Mouse (Mus musculus) cerebellum, adult (tissue): ENCODE measurements around the gene Carns1.

Source experiments
- ATAC-seq: cut with Nextera tagmentation; 2 replicates; pipeline ENCODE4 v1.9.2; 2017; ENCODE audit warnings: mild to moderate bottlenecking, moderate library complexity, mixed read lengths; ENCODE audit not compliant: insufficient number of reproducible peaks, low FRiP score, low TSS enrichment

The Carns1 gene

DNA sequence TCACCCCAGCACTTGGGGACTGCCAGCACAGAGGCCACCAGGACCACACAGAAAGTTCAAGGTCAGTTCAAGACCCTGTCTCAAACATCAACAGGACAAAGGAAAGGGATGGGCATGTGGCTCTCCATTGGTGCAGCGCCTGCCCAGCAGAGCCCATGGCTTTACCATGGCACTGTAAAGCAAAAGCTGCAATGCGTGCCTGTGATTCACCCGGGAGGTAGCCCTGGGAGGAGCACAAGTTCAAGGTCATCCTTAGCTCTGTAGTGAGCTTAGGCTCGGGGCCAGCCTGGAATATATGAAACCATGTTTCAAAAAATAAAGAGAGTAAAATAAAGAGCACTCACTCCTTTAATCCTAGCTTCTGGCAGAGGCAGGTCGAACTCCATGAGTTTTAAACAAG is 23.4 kb downstream of the Carns1 start:
- ATAC-seq, result no peak

- ATAC-seq, result no peak
These were observed 23.8 kb downstream of the Carns1 start for GRCm38 (mm10) chr19:4151488-4151860.

DNA sequence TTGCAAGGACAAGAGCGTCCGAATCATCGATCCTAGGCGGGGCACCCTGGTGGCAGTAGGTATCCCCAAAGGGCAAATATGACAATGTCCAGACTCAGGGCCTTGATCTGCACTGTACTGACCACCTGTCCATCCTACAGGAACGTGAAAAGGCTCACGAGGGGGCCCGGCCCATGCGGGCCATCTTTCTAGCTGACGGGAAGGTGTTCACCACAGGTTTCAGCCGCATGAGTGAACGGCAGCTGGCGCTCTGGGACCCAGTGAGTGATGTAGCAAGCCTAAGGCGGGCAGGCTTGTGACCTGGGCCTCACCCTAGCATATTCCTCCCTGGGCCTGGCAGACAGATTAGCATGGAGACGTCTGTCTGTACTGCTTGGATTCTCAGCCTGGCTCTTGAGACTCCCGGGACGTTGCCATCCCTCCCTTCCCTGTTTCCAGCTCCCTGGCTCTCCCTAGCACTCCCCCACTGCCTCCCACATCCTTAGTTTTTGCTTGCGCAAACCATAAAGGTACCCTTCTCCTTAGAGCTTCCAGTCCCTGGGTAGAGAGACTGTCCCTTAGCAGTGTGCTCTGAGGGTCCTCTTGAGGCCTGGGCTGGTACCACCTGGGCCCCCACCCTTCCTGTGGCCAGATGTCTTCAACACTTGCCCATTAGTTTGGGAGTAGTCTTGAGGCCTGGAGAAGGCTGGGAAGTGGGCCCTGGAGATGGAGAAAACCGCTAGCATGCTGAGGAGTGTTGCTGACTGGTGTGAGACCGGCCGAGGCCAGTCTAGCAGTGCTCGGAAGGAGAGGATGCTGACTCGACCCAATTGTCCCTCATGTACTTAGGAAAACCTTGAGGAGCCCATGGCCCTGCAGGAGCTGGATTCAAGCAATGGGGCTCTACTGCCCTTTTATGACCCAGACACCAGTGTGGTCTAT is 24.5 kb downstream of the Carns1 start:
- no peak for ATAC-seq

DNA sequence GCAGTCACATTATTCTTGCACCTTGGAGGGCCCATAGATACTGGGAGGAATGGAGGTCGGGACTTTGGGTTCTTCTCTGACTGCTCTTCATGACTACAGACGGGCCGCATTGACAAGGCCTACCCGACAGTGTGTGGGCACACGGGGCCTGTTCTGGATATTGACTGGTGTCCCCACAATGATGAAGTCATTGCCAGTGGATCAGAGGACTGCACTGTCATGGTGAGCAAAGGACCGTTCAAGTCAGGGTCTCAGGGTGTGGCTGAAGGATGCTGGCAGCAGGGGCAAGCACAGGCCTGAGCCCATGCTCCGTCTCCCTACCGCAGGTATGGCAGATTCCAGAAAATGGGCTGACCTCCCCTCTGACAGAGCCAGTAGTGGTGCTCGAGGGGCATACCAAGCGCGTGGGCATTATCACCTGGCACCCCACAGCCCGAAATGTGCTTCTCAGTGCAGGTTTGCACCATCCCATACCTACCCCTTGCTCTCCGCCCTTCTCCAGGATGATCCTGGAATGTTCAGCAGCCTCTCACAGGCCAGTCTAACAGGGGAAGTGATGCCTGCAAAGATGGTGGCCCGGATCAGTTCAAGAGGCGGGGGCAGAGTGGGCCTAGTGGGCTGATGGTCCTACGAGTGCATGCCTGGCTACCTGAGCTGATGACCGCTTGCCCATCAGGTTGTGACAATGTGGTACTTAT is 25.4 kb downstream of the Carns1 start:
- ATAC-seq, result no peak

DNA sequence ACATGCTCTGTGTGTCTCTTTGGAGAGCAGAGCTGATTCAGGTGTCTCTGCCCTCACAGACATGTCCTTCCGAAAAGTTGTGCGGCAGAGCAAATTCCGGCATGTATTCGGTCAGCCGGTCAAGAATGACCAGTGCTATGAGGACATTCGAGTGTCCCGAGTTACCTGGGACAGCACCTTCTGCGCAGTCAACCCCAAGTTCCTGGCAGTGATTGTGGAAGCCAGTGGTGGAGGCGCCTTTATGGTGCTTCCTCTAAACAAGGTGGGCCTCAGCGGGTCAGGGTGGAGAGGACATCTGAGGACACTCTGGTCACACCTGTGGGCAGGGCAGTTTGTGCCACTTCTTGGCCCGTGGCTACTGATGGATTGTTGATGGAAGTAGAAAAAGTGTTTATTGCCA is 26.0 kb downstream of the Carns1 start:
- no peak for ATAC-seq

DNA sequence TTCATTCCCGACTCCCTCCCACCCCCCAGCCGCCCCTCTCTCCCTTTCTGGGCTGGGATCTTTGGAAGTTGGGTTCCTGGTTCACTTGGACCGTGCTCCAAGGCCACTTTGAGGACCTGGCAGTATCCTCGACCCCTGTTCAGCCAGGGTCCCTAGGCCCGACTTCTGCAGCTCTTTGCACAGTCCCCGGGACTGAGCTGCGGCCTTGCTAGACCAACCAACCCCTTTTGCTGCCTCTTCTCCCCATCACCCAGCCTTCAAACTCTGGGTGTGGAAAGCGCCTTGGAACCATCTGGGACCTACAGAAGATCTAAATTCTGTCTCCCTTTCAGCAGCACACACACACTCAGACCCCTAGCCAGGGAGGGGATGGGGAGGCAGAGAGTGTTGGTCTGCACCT is 26.5 kb downstream of the Carns1 start:
- no peak for ATAC-seq

GRCm38 (mm10) chr19:4148491-4148806 is 26.8 kb downstream of the Carns1 start, which contains the start of gene Coro1b:
Gene Coro1b (plus strand): TSS chr19:4148619.
- ATAC-seq, result peak; percentile 66

- no peak for ATAC-seq
These were observed 27.3 kb downstream of the Carns1 start for GRCm38 (mm10) chr19:4147782-4148490.

GRCm38 (mm10) chr19:4147022-4147405 is 28.3 kb downstream of the Carns1 start:
- ATAC-seq, result no peak

GRCm38 (mm10) chr19:4146366-4147021 is 28.8 kb downstream of the Carns1 start:
- no peak for ATAC-seq

GRCm38 (mm10) chr19:4145936-4146335 is 29.3 kb downstream of the Carns1 start:
- ATAC-seq, result no peak

DNA sequence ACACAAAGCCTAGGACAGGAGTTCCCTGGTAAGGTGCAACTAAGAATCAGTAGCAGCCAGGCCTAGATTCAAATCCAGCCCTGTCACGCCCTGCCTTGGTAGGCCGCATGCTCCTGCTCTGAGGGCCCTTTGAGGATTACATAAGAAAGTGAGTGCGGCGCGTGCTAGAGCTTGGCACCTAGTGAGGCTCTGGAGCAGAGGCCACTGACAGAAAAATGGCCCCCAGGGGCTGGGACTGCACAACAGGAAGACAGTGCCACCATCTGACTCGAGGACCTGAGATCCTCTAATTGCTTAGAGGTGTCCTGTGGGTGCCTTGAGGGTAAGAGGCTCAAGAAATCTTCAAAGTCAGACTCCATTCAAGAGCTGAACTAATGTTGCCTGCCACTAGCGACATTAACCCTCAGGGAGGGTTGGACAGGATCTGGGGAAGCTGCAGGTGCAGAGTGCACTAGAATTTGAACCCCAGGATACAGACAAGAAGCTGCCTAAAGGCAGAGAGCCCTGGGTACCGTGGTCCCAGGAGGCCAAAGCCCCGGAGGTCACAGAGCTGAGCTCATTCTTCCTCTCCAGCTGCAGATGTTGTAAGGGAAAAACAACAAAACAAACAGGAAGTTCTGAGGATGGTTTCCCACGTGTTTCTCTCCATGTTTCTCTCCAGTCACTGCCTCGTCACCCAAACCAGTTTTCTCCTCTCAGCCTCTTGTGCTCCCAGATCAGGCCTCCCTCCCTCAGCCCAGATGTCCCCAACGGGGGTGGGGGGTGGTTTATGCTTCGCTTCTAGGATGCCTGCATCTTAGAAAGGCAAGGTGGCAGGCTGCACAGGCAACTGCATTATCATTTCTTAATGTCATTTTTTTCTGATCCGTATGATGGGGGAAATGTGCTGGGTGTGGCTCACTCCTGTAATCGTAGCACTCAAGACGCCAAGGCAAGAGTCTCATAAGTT is 30.5 kb downstream of the Carns1 start:
- no peak for ATAC-seq

GRCm38 (mm10) chr19:4143759-4144268 is 31.5 kb downstream of the Carns1 start, which contains the start of gene Cabp4:
Gene Cabp4 (minus strand): TSS chr19:4144033.
- no peak for ATAC-seq

- ATAC-seq, result no peak
These were observed 32.7 kb downstream of the Carns1 start for GRCm38 (mm10) chr19:4142416-4143173.

DNA sequence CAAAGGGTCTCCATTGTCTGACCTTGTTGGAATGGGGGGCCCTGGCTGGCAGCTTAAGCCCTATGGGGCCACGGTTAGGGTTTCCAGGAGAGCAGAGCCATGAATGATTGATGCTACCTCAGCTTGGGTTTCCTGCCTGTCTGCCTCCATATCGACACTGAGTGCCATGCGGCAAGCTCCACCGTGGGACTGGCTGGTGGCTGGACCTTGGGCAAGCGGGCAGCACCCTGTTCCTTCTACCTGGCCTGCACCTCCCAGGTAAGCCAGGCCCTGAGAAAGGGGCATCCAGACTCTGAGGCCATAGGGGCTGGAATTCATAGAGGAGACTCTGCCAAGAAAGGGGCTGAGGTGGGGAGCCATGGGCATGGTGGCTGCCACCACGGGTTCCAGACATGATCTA is 35.1 kb downstream of the Carns1 start:
- no peak for ATAC-seq

- ATAC-seq, result no peak
These were observed 35.8 kb downstream of the Carns1 start, which contains the start of gene Gpr152 for GRCm38 (mm10) chr19:4139446-4139845. Gene Gpr152 (plus strand): TSS chr19:4139787.

DNA sequence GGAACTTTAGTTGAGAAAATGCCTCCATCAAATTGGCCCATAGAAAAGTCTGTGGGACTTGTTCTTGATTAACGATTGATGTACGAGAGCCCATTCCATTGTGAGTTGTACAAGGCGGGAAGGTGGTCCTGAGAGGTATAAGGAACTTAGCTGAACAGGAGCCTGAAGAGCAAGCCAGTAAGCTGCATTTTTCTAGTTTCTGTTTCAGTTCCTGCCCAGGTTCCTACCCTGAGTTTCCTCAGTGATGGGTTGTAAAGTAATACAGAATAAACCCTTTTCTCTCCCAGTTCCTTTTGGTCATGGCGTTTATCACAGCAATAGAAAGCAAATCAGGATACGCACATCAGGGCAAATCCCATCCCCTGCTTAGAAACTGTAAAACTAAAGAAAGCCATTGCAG is 37.4 kb downstream of the Carns1 start:
- ATAC-seq, result no peak

DNA sequence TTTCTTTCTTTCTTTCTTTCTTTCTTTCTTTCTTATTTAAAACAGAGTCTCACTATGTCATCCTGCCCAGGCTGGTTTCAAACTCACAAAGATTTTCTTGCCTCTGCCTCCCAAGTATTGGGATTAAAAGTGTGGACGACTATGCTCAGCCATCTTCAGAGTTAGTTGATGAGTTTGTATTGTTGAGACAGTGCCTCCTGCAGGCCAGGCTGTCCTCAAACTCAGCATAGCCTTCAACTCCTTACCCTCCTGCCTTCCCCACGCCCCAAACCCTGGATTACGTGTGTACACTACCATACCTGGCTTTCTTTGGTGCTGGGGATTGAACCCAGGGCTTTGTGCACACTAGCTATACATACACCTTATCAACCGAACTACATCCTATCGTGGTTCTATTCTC is 38.8 kb downstream of the Carns1 start:
- ATAC-seq, result no peak
